21 mouse cellular contexts compared by ENCODE assay signal in genomic region chr19:10761794-10762415, GRCm38 (mm10). TPM values are rescaled to one million over a fixed set of nuclear protein-coding genes. Genes with fewer than 3 reads are reported as not detected.
"Had no signal": no experiment of that assay in that cellular context is flagged by ENCODE, and none has a peak within 500 bp of the region (broad histone marks: within the 10 kb centered on the region; RNA-seq: fewer than 3 reads in every experiment).

No protein-coding gene starts in this region.

- DNase-seq: kidney, postnatal 25 days; layer of hippocampus, adult 9-11 months; liver; lung, adult 18-20 months; lung, postnatal 10 days; lung, postnatal 36 days; thymus, adult 18-20 months; thymus, postnatal 14 days had no signal

- ATAC-seq: liver, embryonic 12.5 days; midbrain, embryonic 13.5 days; midbrain, embryonic 16.5 days had no signal

- H3K36me3 ChIP-seq: limb, embryonic 10.5 days; limb, embryonic 13.5 days; liver, embryonic 12.5 days; liver, embryonic 15.5 days; lung, embryonic 15.5 days; midbrain, embryonic 10.5 days; midbrain, embryonic 13.5 days had no signal

- H3K4me3 ChIP-seq: layer of hippocampus, adult 2 months; limb, embryonic 10.5 days; limb, embryonic 13.5 days; liver, embryonic 12.5 days; liver, embryonic 15.5 days; lung, embryonic 15.5 days; megakaryocyte, embryonic 14.5 days; midbrain, embryonic 10.5 days; midbrain, embryonic 13.5 days; myocyte had no signal

- H3K27ac ChIP-seq: kidney, postnatal 0 days; layer of hippocampus, adult 2 months; limb, embryonic 10.5 days; limb, embryonic 13.5 days; liver, embryonic 12.5 days; liver, embryonic 15.5 days; lung, embryonic 15.5 days; midbrain, embryonic 10.5 days; midbrain, embryonic 13.5 days had no signal

- H3K27me3 ChIP-seq: limb, embryonic 13.5 days; liver, embryonic 12.5 days; liver, embryonic 15.5 days; lung, embryonic 15.5 days; midbrain, embryonic 13.5 days had no signal

- H3K4me1 ChIP-seq: limb, embryonic 10.5 days; liver, embryonic 15.5 days; midbrain, embryonic 13.5 days had no signal

- H3K9me3 ChIP-seq: limb, embryonic 10.5 days; limb, embryonic 13.5 days; liver, embryonic 12.5 days; liver, embryonic 15.5 days; lung, embryonic 15.5 days; megakaryocyte, embryonic 14.5 days; midbrain, embryonic 10.5 days; midbrain, embryonic 13.5 days had no signal

RNA-seq across cellular contexts. Expression of gene Cd5, which starts 23.1 kb away (rescaled TPM):
- total RNA-seq: layer of hippocampus, adult 2 months; left cerebral cortex, postnatal 25 days had no signal
- polyA plus RNA-seq: liver, embryonic 12.5 days; liver, embryonic 15.5 days; midbrain, embryonic 10.5 days; myocyte had no signal
